In the genomic region with DNA sequence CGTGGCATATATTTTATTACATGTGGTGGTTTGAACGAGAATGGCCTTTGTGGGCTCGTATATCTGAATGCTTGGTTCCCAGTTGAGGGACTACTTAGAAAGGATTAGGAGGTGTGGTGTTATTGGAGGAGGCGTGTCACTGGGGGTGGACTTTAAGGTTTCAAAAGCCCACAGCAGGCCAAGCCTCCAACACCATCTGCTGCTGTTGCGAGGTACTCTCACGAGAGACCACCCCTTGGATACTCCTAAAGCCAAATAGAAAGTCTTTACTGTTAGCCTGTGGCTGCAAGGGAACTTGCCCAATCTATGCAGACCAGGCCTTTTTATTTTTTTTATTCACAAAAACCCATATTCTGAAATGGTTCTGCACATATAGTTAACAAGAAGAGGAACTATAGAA, we compare ENCODE assay signal across 17 mouse cellular contexts. TPM values are rescaled to one million over a fixed set of nuclear protein-coding genes. Genes with fewer than 3 reads are reported as not detected.
DNase-seq lines count a peak whose midpoint lies in the region; ATAC-seq and TF ChIP-seq lines count a peak whose summit lies in the region.
"Had no signal": no experiment of that assay in that cellular context is flagged by ENCODE, and none has a peak within 500 bp of the region (broad histone marks: within the 10 kb centered on the region; RNA-seq: fewer than 3 reads in every experiment).

No protein-coding gene starts in this region.

- H3K4me3 ChIP-seq in heart, adult 2 months = no peak overlapping the region
- no peak overlapping the region for H3K4me3 ChIP-seq in MEL (ENCODE audit: control insufficient read depth in 1 of 2, insufficient read depth in 1 of 2, low read depth in 2 of 2, low read length in 2 of 2)
- H3K4me3 ChIP-seq in forebrain, embryonic 15.5 days = no peak overlapping the region
- H3K4me3 ChIP-seq: forebrain, embryonic 13.5 days had no signal

- TF ChIP-seq EP300 in heart, adult 2 months (IDR thresholded peaks at IDR 0.05; ENCODE audit: insufficient read depth, low read depth, low read length) = no peak
- TF ChIP-seq EP300 in MEL (IDR thresholded peaks at IDR 0.05; ENCODE audit: low read depth in 1 of 2, low read length in 2 of 2) = no peak

- no peaks in the 10 kb centered on the region for H3K79me2 ChIP-seq in heart, adult 2 months (replicated peaks; ENCODE audit: control insufficient read depth, insufficient read depth, low read length)
- no peaks in the 10 kb centered on the region for H3K79me2 ChIP-seq in MEL (ENCODE audit: control insufficient read depth, insufficient read depth, low read length, poor library complexity)

- no peak overlapping the region for H3K9ac ChIP-seq in heart, adult 2 months (ENCODE audit: low read depth, low read length)
- no peak overlapping the region for H3K9ac ChIP-seq in MEL (ENCODE audit: control insufficient read depth, low read depth, low read length, poor library complexity, severe bottlenecking)
- H3K9ac ChIP-seq in forebrain, embryonic 15.5 days (replicated peaks) = no peak overlapping the region
- H3K9ac ChIP-seq: forebrain, embryonic 13.5 days had no signal

- TF ChIP-seq POLR2A in heart, adult 2 months (IDR thresholded peaks at IDR 0.05; ENCODE audit: insufficient read depth, low read depth, low read length) = no peak
- no peak for TF ChIP-seq POLR2A in MEL (IDR thresholded peaks at IDR 0.05; ENCODE audit: control insufficient read depth in 1 of 2, insufficient read depth in 1 of 2, low read depth in 1 of 2, low read length in 2 of 2, poor library complexity in 1 of 2)

- TF ChIP-seq CTCF in heart, adult 2 months (IDR thresholded peaks at IDR 0.05) = no peak
- TF ChIP-seq CTCF in MEL (IDR thresholded peaks at IDR 0.05 in 2 of 3, conservative IDR thresholded peaks at IDR 0.05 in 1 of 3; ENCODE audit: control insufficient read depth in 1 of 3, insufficient read depth in 1 of 3, low read depth in 2 of 3, low read length in 3 of 3, poor library complexity in 1 of 3, severe bottlenecking in 1 of 3) = no peak

- ATAC-seq in megakaryocyte progenitor cell, adult 5-6 weeks (replicated peaks; ENCODE audit: poor library complexity) = peak; percentile 32; the same call in 1 of the 2 replicates
- ATAC-seq in forebrain, embryonic 15.5 days (replicated peaks) = no peak
- ATAC-seq: forebrain, embryonic 13.5 days; forebrain, embryonic 16.5 days had no signal

- H3K36me3 ChIP-seq in heart, adult 2 months (ENCODE audit: control insufficient read depth, insufficient read depth, low read length) = no peaks in the 10 kb centered on the region
- H3K36me3 ChIP-seq in MEL (ENCODE audit: control insufficient read depth in 1 of 2, insufficient read depth in 2 of 2, low read length in 2 of 2) = peaks cover 5 to 9% of the 10 kb centered on the region in 2 experiments; a peak in 3 of 4 replicates
- H3K36me3 ChIP-seq in forebrain, embryonic 15.5 days = peaks cover 40% of the 10 kb centered on the region

- H3K9me3 ChIP-seq in MEL (replicated peaks; ENCODE audit: insufficient read depth, low read length) = no peaks in the 10 kb centered on the region
- H3K9me3 ChIP-seq in forebrain, embryonic 15.5 days = no peaks in the 10 kb centered on the region
- H3K9me3 ChIP-seq: forebrain, embryonic 13.5 days had no signal

- TF ChIP-seq RAD21 in MEL (IDR thresholded peaks at IDR 0.05; ENCODE audit: low read depth, low read length) = no peak; the same call in 1 of the 2 replicates

- DNase-seq in heart, adult 11 months = peak; percentile 75
- DNase-seq in heart, adult 2 months = no peak
- peak; percentile 83 for DNase-seq in MEL (ENCODE audit: low read depth, low spot score)
- peak; percentile 60 for DNase-seq in MEL-GATA-1-ER (ENCODE audit: extremely low read depth, low read depth)
- no peak for DNase-seq in cerebellum, adult 8-10 months
- DNase-seq: adrenal gland, adult 2 months; adrenal gland, postnatal 10 days; adrenal gland, postnatal 25 days; cerebellum, adult 11 months; cerebellum, adult 18-20 months; cerebellum, adult 9-10 months; cerebellum, postnatal 10 days; cerebellum, postnatal 25 days had no signal

- no peaks in the 10 kb centered on the region for H3K4me1 ChIP-seq in heart, adult 2 months (ENCODE audit: control insufficient read depth, insufficient read depth, low read length)
- H3K4me1 ChIP-seq in MEL (ENCODE audit: control insufficient read depth in 1 of 2, insufficient read depth in 2 of 2, low read length in 2 of 2) = peaks cover 0 to 12% of the 10 kb centered on the region in 2 experiments; a peak in 3 of 4 replicates
- peaks cover 2% of the 10 kb centered on the region; the same call in 1 of the 2 replicates for H3K4me1 ChIP-seq in forebrain, embryonic 15.5 days

- H3K27me3 ChIP-seq in heart, adult 2 months (ENCODE audit: control insufficient read depth, insufficient read depth, low read length) = no peaks in the 10 kb centered on the region
- no peaks in the 10 kb centered on the region for H3K27me3 ChIP-seq in MEL (ENCODE audit: control insufficient read depth in 1 of 2, insufficient read depth in 2 of 2, low read length in 2 of 2)
- H3K27me3 ChIP-seq in forebrain, embryonic 15.5 days = no peaks in the 10 kb centered on the region
- H3K27me3 ChIP-seq: forebrain, embryonic 13.5 days had no signal

- H3K27ac ChIP-seq in heart, adult 2 months = no peak overlapping the region
- H3K27ac ChIP-seq in MEL (ENCODE audit: control insufficient read depth, low read depth, low read length) = no peak overlapping the region; the same call in 1 of the 2 replicates
- H3K27ac ChIP-seq in forebrain, embryonic 15.5 days (replicated peaks) = no peak overlapping the region
- H3K27ac ChIP-seq: forebrain, embryonic 13.5 days had no signal

- no peak overlapping the region for H3K4me2 ChIP-seq in forebrain, embryonic 15.5 days (replicated peaks)
- H3K4me2 ChIP-seq: forebrain, embryonic 13.5 days had no signal

- intact Hi-C loops in heart, adult 2 months (cut with DNase I) = no loop called here

- 89% methylated on average over 6 of the region's 6 CpGs for WGBS in heart, adult 2 months
- 65% methylated on average over 6 of the region's 6 CpGs for WGBS in forebrain, embryonic 15.5 days

TF ChIP-seq in MEL, 35 proteins besides CTCF, POLR2A, EP300 and RAD21:
- 0 out of 2 replicates have a peak, but pooled peaks have one; percentile 29 for TF ChIP-seq MXI1 (IDR thresholded peaks at IDR 0.05; ENCODE audit: low read depth, low read length)
- peak; percentile 39 for TF ChIP-seq CHD2 (IDR thresholded peaks at IDR 0.05; ENCODE audit: low read length)
- TF ChIP-seq HCFC1 (IDR thresholded peaks at IDR 0.05; ENCODE audit: low read depth, low read length) = 0 out of 2 replicates have a peak, but pooled peaks have one; percentile 32
- no peak for TF ChIP-seq POLR2AphosphoS2 (IDR thresholded peaks at IDR 0.05; ENCODE audit: low read length)

RNA-seq across cellular contexts. Expression of a gene that starts 29.1 kb away (rescaled TPM):
- total RNA-seq in heart, adult 2 months (2021) = 10 to 100 TPM; 76.1 to 79.0 TPM
- 41.7 and 83.0 TPM in 2 replicates for polyA plus RNA-seq in heart, adult 2 months (2012; rRNA removed)
- 11.9 and 17.0 TPM in 2 replicates for total RNA-seq in MEL (2012; rRNA removed)
- 10 to 100 TPM in 1 of 2 experiments, not detected in 1; 17.7 TPM for polyA plus RNA-seq in MEL (2012; ENCODE audit: insufficient read depth in 1 of 2, insufficient read length in 2 of 2, low read depth in 1 of 2, low replicate concordance in 2 of 2, missing spikeins in 1 of 2)
- total RNA-seq in megakaryocyte progenitor cell, adult 5-6 weeks (2015) = 12.0 and 13.2 TPM in 2 replicates
- 10.1 and 11.3 TPM in 2 replicates for total RNA-seq in megakaryocyte progenitor cell, adult 5-6 weeks (2017)
- 76.3 and 77.5 TPM in 2 replicates for polyA plus RNA-seq in forebrain, embryonic 15.5 days (2015; fragmentation: Nextera tagmentation; extraction: Ambion mirVana)

RNA-seq across cellular contexts. Expression of a gene that starts 36.4 kb away (rescaled TPM):
- total RNA-seq in heart, adult 2 months (2021) = 10 to 100 TPM; 36.0 to 39.1 TPM
- 16.5 and 20.3 TPM in 2 replicates for polyA plus RNA-seq in heart, adult 2 months (2012; rRNA removed)
- total RNA-seq in MEL (2012; rRNA removed) = 53.2 and 57.7 TPM in 2 replicates
- 10 to 100 TPM in 1 of 2 experiments, not detected in 1; 69.6 TPM for polyA plus RNA-seq in MEL (2012; ENCODE audit: insufficient read depth in 1 of 2, insufficient read length in 2 of 2, low read depth in 1 of 2, low replicate concordance in 2 of 2, missing spikeins in 1 of 2)
- 33.8 and 35.2 TPM in 2 replicates for total RNA-seq in megakaryocyte progenitor cell, adult 5-6 weeks (2015)
- total RNA-seq in megakaryocyte progenitor cell, adult 5-6 weeks (2017) = 92.5 and 96.5 TPM in 2 replicates
- 57.5 and 61.3 TPM in 2 replicates for polyA plus RNA-seq in forebrain, embryonic 15.5 days (2015; fragmentation: Nextera tagmentation; extraction: Ambion mirVana)

Comparison
In these comparisons a context has a peak if more than half of its experiments do, and no peak if none do; other contexts are left out.
1. DNase-seq: peak in heart, adult 11 months (single experiment), MEL (single experiment) and MEL-GATA-1-ER (single experiment); none in heart, adult 2 months (0 of 2) and cerebellum, adult 8-10 months (single experiment).